Mouse (Mus musculus): Measurements from ENCODE around the gene Lpgat1. TPM values are rescaled to one million over a fixed set of nuclear protein-coding genes. Genes with fewer than 3 reads are reported as not detected.

Lpgat1 gene
- polyA plus RNA-seq (2016; fragmentation: Nextera tagmentation; extraction: Ambion mirVana), result 64.8 and 67.4 TPM in 2 replicates

DNA sequence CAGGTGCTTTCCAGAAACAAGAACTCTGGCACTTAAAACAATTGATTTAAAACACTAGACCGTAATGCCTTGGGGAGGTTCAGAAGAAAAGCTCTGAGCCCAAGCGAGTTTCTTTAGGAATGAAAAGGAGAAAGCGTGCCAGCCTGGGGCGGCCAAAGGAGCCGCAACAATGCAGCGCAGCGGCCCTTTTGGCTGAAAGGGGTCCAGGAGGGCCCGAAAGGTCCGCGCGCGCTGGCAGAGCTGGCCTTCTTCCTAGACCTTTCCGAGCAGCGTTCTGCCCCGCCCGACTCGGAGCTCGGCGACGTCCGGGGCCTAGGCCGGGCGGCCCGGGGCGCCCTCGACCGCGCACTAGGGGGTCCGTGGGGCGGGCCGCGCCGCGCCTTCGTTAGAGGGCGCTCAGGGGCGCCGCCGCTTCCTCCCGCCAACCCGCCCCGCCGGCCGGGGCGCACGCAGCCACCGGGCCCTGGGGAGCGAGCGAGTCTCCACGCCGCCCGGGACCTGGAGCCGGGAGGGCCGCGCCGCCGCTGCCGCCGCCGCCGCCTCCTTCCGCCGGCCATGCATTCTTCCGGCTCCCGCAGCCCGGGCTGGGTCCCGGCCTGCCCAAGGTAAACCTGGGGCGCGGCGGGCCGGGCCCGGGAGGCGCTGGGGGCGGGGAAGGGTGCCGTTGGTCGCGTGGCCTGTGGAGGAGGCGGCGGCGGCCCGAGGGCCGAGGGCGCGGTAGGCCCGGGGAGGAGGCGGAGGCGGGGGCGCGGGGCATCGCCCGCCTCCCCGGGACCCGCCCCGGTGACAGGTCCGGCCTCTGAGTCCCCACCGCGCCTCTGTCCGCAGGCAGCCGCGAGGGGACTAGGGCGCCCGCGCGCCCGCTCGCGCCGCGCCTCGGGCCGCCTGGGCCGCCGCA, at the start of gene Lpgat1:
Gene Lpgat1, plus strand, starts transcription at position 234 of the 898 bp plus-strand sequence.
- 1% methylated on average over 92 of the region's 113 CpGs for WGBS
- Histone ChIP-seq H3K4me2 (peak within 1 kb of the TSS; percentile 74), H3K27ac (ENCODE audit: poor library complexity, severe bottlenecking) (peak within 1 kb of the TSS; percentile 96), H3K27me3 (replicated peaks) (no peaks in the 10 kb centered on the region), H3K9me3 (replicated peaks) (no peaks in the 10 kb centered on the region), H3K36me3 (peaks cover 11% of the 10 kb centered on the region; the same call in 1 of the 2 replicates), H3K4me3 (peak within 1 kb of the TSS; percentile 85), H3K4me1 (replicated peaks) (peaks cover 30% of the 10 kb centered on the region), H3K9ac (peak within 1 kb of the TSS; percentile 96)
- ATAC-seq (ENCODE audit: insufficient number of reproducible peaks, low FRiP score), result peak; percentile 82

DNA sequence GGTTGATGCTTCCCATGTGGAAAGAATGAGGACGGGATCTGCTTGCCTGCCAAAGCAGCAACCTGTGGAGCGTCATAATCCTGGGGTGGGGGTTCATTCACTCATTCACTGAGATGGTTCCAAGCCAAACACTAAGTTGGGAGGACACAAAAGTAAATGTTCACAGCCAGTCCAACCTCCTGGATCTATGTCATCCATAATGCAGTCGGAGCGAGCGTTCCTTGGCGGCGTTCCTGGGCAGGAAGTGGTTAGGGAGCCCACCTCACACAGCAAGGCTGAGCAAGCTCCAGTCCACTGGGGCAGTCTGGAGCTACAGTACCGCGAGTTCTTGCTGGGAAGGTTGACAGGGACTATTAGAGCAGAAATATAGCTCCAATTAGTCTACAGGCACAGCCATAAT, 49.6 kb upstream of the Lpgat1 start:
- no peak for ATAC-seq (ENCODE audit: insufficient number of reproducible peaks, low FRiP score)
- no peak overlapping the region for H3K9ac ChIP-seq
- WGBS, result 77% methylated on average over 9 of the region's 9 CpGs
- no peak overlapping the region for H3K4me2 ChIP-seq
- H3K27ac ChIP-seq (ENCODE audit: poor library complexity, severe bottlenecking), result no peak overlapping the region
- no peaks in the 10 kb centered on the region for H3K4me1 ChIP-seq (replicated peaks)
- no peaks in the 10 kb centered on the region for H3K9me3 ChIP-seq (replicated peaks)
- no peak overlapping the region for H3K4me3 ChIP-seq
- no peaks in the 10 kb centered on the region for H3K27me3 ChIP-seq (replicated peaks)
- no peaks in the 10 kb centered on the region for H3K36me3 ChIP-seq

DNA sequence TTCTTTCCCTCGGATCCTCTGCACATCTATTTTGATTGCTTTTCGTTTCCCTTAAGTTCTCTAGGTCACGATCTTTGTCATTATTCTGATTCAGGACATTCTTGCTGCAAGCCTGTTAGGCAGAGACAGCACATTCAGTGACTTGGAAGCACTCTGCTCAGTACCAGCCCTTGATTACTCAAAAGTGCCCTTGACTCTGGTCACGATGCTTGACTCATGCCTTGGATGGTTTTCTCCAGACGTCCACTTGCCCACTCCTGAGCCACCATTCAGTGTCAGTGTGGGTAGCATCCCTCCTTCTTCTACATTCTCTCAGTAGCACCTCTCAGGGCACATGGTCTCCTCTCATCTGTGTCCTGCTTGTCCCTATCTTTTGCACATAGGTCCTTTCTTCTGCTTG, 43.6 kb upstream of the Lpgat1 start:
- Histone ChIP-seq H3K36me3 (no peaks in the 10 kb centered on the region), H3K4me1 (replicated peaks) (no peaks in the 10 kb centered on the region), H3K9me3 (replicated peaks) (no peaks in the 10 kb centered on the region), H3K9ac (no peak overlapping the region), H3K4me2 (no peak overlapping the region), H3K27me3 (replicated peaks) (no peaks in the 10 kb centered on the region), H3K27ac (ENCODE audit: poor library complexity, severe bottlenecking) (no peak overlapping the region), H3K4me3 (no peak overlapping the region)
- WGBS, result 72% methylated on average over 5 of the region's 5 CpGs
- ATAC-seq (ENCODE audit: insufficient number of reproducible peaks, low FRiP score), result no peak

DNA sequence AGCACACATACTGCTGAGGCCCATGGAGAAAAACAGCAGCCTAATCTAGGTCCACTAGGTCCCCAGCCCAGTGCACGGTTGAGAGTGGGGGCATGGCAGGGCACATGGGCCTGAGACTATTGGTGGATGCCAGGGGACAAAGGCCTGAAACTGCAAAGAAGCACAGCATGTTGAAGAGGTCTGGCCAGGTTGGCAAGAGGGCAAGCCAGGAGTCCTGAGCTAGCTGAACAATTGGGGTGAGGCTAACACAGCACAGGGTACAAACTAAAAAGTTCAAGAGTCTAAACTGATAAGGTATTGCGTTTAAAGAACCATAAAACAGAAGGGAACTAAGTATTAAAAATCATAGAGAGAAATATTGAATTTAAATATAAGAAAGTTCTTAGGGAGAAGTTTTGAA, 36.0 kb upstream of the Lpgat1 start:
- H3K27ac ChIP-seq (ENCODE audit: poor library complexity, severe bottlenecking), result no peak overlapping the region
- no peaks in the 10 kb centered on the region for H3K27me3 ChIP-seq (replicated peaks)
- no peak for ATAC-seq (ENCODE audit: insufficient number of reproducible peaks, low FRiP score)

DNA sequence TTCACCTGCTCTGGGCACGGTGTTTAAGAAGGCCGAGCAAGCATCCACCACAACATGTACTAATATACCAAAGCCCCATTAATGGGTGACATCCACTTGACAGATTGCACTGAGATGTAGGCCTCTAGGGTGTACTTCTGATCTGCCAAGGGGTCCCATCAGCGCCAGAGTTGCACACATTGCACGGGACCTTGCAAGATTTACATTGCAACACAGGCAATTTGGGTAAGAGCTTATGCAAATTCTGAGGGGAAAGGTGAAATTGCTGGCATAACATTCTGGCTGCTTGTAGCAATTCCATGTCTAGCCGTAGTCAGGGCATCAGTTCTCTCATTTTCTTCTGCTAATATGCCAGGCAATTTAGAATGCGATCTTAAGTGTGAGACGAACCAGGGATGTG, 30.1 kb upstream of the Lpgat1 start:
- no peak overlapping the region for H3K27ac ChIP-seq (ENCODE audit: poor library complexity, severe bottlenecking)
- H3K4me2 ChIP-seq, result no peak overlapping the region
- peaks cover 16% of the 10 kb centered on the region for H3K9me3 ChIP-seq (replicated peaks)
- no peak for ATAC-seq (ENCODE audit: insufficient number of reproducible peaks, low FRiP score)
- no peaks in the 10 kb centered on the region for H3K27me3 ChIP-seq (replicated peaks)
- H3K4me1 ChIP-seq (replicated peaks), result no peaks in the 10 kb centered on the region
- no peak overlapping the region for H3K4me3 ChIP-seq
- H3K9ac ChIP-seq, result no peak overlapping the region
- H3K36me3 ChIP-seq, result peaks cover 4% of the 10 kb centered on the region; the same call in 1 of the 2 replicates
- 90% methylated on average over 7 of the region's 7 CpGs for WGBS

More for the DNA sequence above, 36.0 kb upstream of the Lpgat1 start:
- Histone ChIP-seq H3K36me3 (peaks cover 4% of the 10 kb centered on the region; the same call in 1 of the 2 replicates), H3K4me2 (no peak overlapping the region), H3K4me1 (replicated peaks) (no peaks in the 10 kb centered on the region), H3K9ac (no peak overlapping the region), H3K9me3 (replicated peaks) (peaks cover 16% of the 10 kb centered on the region), H3K4me3 (no peak overlapping the region)
- 61% methylated on average over 2 of the region's 2 CpGs for WGBS

DNA sequence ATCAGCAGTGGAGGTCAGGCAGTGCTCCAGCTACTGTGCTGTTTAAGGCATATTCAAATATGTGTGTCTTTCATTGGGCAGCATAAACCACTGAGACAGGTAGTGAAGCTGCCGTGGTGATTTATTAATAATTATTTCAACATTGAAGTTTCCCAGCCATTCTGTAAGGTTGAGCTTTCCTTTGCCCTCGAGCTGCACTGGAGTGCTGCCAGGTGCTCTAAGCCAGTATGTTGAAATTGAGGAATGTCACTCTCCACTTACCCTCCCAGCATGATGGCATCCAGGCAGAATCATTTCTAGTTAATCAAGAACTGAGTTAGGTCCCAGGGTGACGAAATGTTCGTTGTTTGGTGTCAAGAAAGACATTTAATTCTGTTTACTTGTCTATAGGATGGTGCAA, 24.4 kb upstream of the Lpgat1 start:
- no peak overlapping the region for H3K27ac ChIP-seq (ENCODE audit: poor library complexity, severe bottlenecking)
- no peak overlapping the region for H3K4me2 ChIP-seq

DNA sequence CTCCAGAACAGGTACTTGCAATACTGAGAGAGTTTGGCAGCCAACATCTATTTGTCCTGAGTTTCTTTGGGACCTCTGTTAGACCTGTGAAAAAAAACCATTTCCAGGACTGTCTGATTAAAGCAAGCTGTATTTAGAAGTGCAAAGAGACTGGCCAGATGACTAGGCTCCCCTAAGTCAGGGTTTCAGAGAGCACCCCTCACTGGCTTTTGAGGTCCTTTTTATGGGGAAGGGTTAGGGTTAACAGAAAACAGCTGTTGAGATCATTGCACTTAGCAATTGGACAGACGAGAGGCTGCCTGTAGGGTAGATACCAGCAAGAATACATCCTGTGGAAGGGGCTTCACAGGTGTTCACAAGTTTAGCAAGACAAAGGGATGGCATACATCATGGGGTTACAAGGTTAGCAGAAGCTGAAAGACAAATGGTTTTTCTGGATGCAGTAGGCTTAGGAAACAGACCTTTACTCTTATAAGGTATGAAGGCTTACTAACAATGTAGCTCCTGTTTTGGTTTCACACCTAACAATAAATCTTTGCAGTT, 19.3 kb upstream of the Lpgat1 start:
- ATAC-seq (ENCODE audit: insufficient number of reproducible peaks, low FRiP score), result no peak
- Histone ChIP-seq H3K27me3 (replicated peaks) (no peaks in the 10 kb centered on the region), H3K27ac (ENCODE audit: poor library complexity, severe bottlenecking) (no peak overlapping the region), H3K36me3 (no peaks in the 10 kb centered on the region), H3K4me3 (no peak overlapping the region), H3K9ac (no peak overlapping the region), H3K4me2 (no peak overlapping the region), H3K9me3 (replicated peaks) (no peaks in the 10 kb centered on the region), H3K4me1 (replicated peaks) (peaks cover 12% of the 10 kb centered on the region)
- WGBS, result 25% methylated on average over 1 of the region's 1 CpGs

More for the DNA sequence above, 24.4 kb upstream of the Lpgat1 start:
- Histone ChIP-seq H3K4me3 (no peak overlapping the region), H3K36me3 (no peaks in the 10 kb centered on the region), H3K27me3 (replicated peaks) (no peaks in the 10 kb centered on the region), H3K4me1 (replicated peaks) (peaks cover 18% of the 10 kb centered on the region), H3K9ac (no peak overlapping the region), H3K9me3 (replicated peaks) (no peaks in the 10 kb centered on the region)
- WGBS, result 40% methylated on average over 4 of the region's 4 CpGs
- no peak for ATAC-seq (ENCODE audit: insufficient number of reproducible peaks, low FRiP score)

DNA sequence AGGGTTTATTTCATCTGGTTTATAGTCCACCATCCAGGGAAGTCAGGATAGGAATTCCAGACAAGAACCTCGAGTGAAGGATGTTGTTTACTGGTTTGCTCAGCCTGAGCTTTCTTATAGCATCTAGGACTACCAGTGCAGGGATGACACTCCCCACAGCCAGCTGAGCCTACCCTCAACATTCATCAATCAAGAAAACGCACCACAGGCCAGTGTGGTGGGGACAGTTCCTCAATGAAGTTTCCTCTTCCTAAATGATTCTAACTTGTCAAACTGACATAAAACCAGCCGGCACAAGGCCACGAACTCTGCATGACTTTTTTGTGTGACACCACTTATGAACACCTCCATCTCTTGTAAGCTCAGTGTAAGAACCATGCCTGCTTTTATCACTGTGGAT, 13.1 kb upstream of the Lpgat1 start:
- Histone ChIP-seq H3K9me3 (replicated peaks) (no peaks in the 10 kb centered on the region), H3K4me1 (replicated peaks) (peaks cover 2% of the 10 kb centered on the region; the same call in 1 of the 2 replicates), H3K9ac (no peak overlapping the region), H3K4me2 (no peak overlapping the region), H3K4me3 (no peak overlapping the region), H3K27ac (ENCODE audit: poor library complexity, severe bottlenecking) (no peak overlapping the region), H3K27me3 (replicated peaks) (no peaks in the 10 kb centered on the region), H3K36me3 (no peaks in the 10 kb centered on the region)
- 38% methylated on average over 4 of the region's 4 CpGs for WGBS
- ATAC-seq (ENCODE audit: insufficient number of reproducible peaks, low FRiP score), result no peak

DNA sequence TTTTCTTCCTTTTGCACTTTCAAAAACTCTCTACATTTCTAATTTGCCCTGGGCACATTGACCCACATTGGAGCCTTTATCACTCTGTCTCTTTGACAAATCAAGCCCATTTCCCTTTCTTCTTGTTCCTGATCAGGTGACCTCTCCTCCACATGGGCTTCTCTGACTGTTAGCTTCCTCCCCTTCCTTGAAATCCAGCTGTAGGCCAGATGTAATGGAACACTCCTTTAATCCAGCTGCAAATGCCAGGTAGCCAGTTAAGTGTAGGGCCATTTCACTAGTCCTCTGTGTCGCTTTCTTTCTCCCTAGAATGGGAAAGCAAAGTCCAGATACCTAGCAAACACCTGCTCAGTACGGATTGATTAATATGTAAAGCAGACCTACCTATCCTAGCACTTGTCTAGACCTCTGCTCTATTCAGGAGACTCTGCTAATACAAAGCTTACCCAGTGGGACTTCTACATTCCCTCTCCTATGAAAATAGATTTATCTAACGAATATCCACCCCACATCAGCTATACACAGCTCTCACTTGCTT, 11.0 kb upstream of the Lpgat1 start:
- Histone ChIP-seq H3K27ac (ENCODE audit: poor library complexity, severe bottlenecking) (no peak overlapping the region), H3K9ac (no peak overlapping the region), H3K4me1 (replicated peaks) (peaks cover 7% of the 10 kb centered on the region; the same call in 1 of the 2 replicates), H3K27me3 (replicated peaks) (no peaks in the 10 kb centered on the region), H3K4me2 (no peak overlapping the region), H3K4me3 (no peak overlapping the region), H3K36me3 (no peaks in the 10 kb centered on the region), H3K9me3 (replicated peaks) (no peaks in the 10 kb centered on the region)
- 57% methylated on average over 3 of the region's 3 CpGs for WGBS
- ATAC-seq (ENCODE audit: insufficient number of reproducible peaks, low FRiP score), result no peak

DNA sequence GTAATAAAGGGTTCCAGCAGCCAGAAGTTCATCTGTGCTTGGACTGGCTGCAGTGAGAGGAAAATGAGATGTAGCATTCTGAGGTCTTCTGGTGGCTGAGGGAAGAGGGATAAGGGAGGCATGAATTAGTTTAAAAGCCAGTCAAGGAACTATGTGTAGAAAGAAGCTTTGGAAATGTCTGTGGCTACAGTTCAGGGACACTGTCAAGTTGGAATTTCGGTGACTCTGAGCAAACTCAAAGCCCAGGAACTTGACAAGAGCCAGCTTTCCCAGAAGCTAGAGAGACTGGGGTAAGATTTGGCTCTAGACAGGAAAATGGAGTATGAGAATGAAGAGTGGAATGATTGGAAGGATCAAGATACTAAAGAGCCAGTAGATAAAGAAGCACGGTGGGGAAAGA, 7.8 kb upstream of the Lpgat1 start:
- H3K4me1 ChIP-seq (replicated peaks), result peaks cover 7% of the 10 kb centered on the region; the same call in 1 of the 2 replicates
- H3K4me3 ChIP-seq, result no peak overlapping the region
- H3K4me2 ChIP-seq, result no peak overlapping the region
- H3K9me3 ChIP-seq (replicated peaks), result no peaks in the 10 kb centered on the region
- no peaks in the 10 kb centered on the region for H3K27me3 ChIP-seq (replicated peaks)
- H3K27ac ChIP-seq (ENCODE audit: poor library complexity, severe bottlenecking), result no peak overlapping the region
- no peak overlapping the region for H3K9ac ChIP-seq
- no peak for ATAC-seq (ENCODE audit: insufficient number of reproducible peaks, low FRiP score)
- no peaks in the 10 kb centered on the region for H3K36me3 ChIP-seq
- 34% methylated on average over 2 of the region's 2 CpGs for WGBS

DNA sequence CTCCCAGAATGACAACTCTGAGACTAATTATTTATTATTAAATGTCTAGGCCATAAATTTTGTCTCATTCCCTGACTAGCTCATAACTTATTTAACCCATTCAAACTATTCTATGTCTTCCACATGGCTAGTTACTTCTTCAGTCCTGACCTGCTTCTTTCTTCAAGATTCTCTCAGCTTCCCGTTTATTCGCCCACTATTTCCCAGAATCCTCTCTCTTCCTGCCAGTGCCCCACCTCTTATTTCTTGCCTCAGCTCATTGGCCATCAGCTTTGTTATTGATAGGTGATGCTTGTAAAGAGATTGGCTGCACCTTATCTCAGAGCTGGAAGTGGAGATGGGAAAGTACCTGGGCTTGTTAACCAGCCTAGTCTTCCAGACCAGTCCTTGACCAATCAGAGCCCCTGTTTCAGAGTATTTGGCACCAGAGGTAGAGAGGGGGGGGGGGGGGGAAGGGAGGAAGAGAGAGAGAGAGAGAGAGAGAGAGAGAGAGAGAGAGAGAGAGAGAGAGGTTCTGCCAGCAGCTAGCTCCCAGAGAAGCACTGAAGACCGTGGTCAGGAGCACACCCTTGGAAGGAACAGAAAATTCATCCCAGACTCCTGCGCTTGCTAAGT, 5.3 kb upstream of the Lpgat1 start:
- H3K4me2 ChIP-seq, result no peak overlapping the region
- no peak overlapping the region for H3K9ac ChIP-seq
- H3K27ac ChIP-seq (ENCODE audit: poor library complexity, severe bottlenecking), result no peak overlapping the region
- H3K27me3 ChIP-seq (replicated peaks), result no peaks in the 10 kb centered on the region
- no peak overlapping the region for H3K4me3 ChIP-seq
- no peaks in the 10 kb centered on the region for H3K36me3 ChIP-seq
- H3K4me1 ChIP-seq (replicated peaks), result peaks cover 18% of the 10 kb centered on the region
- no peaks in the 10 kb centered on the region for H3K9me3 ChIP-seq (replicated peaks)
- 77% methylated on average over 4 of the region's 4 CpGs for WGBS
- no peak for ATAC-seq (ENCODE audit: insufficient number of reproducible peaks, low FRiP score)
